Mouse (Mus musculus): ENCODE measurements around the gene Fam167b.

DNA sequence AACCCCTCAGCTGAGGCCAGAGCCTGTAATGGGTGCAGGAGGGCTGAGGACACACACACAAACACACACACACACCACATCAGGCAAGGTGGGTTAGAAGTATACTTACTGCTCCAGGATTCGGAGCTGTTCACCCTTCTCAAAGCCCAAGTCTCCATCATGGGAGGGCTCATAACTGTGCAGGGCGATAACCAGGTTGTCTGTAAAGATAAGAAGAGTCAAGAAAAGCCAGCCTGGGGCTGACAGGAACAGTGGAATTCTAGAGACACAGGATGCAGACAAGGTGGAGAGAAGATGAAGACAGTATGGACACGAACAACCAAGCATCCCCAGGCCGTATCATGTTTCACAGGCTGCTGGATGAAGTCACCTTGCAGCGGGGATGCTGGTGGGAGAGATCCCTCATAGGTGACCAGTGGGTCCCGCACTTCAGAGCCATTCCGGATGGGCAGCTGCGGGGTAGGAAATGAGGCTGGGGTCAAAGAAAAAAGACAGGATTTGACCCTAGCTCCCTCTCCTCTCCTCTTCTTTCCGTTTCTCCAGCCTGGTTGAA is 21.0 kb downstream of the Fam167b start:
- TF ChIP-seq CTCF (IDR thresholded peaks at IDR 0.05; ENCODE audit: borderline replicate concordance, control insufficient read depth, extremely low read depth, insufficient read depth, low read length, poor library complexity) (no peak), POLR2A (IDR thresholded peaks at IDR 0.05; ENCODE audit: control insufficient read depth, extremely low read depth, insufficient read depth, low read length, poor library complexity) (no peak)
